Mouse (Mus musculus) C2C12 (cell line): ENCODE data around the gene Neurl1b.

Experiments
- CEBPB ChIP-seq: IDR thresholded peaks from one replicate; pipeline ENCODE4 v1.6.1; 2011; ENCODE audit warnings: low read depth, mild to moderate bottlenecking, control low read depth, moderate library complexity
- CTCF ChIP-seq: IDR thresholded peaks from one replicate; pipeline ENCODE4 v1.5.1; 2011; ENCODE audit not compliant: control insufficient read depth, insufficient read depth, insufficient read length
- MAX ChIP-seq: IDR thresholded peaks from one replicate; pipeline ENCODE4 v1.6.1; 2011; ENCODE audit warnings: mild to moderate bottlenecking, control low read depth
- MYOD1 ChIP-seq: IDR thresholded peaks from one replicate; pipeline ENCODE4 v1.6.1; 2011; ENCODE audit warnings: low read depth; ENCODE audit not compliant: control insufficient read depth, insufficient read length
- MYOG ChIP-seq: IDR thresholded peaks from one replicate; pipeline ENCODE4 v1.6.1; 2011; ENCODE audit not compliant: control insufficient read depth, insufficient read length; ENCODE audit errors: extremely low read depth
- USF1 ChIP-seq: IDR thresholded peaks from one replicate; pipeline ENCODE4 v1.6.1; 2011; ENCODE audit warnings: low read depth, mild to moderate bottlenecking, control low read depth, moderate library complexity

DNA sequence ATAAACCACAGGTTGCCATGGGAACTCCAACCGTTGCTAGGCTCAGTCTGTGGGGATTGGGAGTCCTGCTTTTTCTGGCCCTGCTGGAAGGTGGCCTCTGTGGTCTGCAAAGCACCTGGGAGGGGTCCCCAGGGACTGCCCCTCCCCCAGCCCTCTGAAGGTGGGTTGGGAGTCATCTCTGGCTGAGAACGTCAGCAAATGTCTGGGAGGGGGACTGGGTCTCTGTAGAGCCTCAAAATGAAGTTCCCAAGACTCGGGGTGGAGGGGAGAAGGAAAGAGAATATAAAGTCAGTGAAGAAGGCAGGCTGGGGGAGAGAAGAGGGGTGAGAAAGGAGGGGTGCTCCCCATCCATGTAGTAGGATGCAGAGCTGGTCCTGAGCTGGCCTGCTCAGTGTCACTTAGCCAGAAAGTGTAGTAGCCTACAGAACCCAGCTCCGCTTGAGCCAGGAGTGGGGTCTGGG lies 33.6 kb upstream of the Neurl1b start:
- no peak for TF ChIP-seq CTCF
- TF ChIP-seq USF1: no peak
- TF ChIP-seq CEBPB: no peak
- TF ChIP-seq MYOG: no peak
- no peak for TF ChIP-seq MAX
- TF ChIP-seq MYOD1: no peak
